Mouse (Mus musculus): ENCODE results near the gene Kctd6.

DNA sequence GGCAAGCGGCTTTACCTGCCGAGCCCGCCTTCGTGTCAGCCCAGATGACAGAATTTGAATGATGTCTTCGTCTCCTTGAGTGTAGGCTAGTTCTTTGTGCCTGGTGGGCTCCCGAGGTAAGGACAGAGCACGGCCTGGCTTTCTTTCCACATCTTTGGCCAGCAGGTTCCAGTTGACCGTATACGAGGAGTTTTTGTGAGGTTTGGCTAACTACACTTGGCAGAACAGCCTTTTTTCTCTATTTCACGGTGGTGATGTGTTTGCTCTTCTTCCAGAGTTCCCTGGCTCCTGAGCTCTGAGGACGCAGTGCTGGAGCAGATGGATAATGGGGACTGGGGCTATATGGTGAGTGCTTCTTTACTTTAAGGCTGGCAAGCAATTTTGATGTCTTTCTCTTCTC, 5.9 kb downstream of the Kctd6 start:
- TF ChIP-seq CTCF (IDR thresholded peaks at IDR 0.05; ENCODE audit: insufficient read depth, low read depth, low read length) = no peak
- no peak for TF ChIP-seq POLR2A (IDR thresholded peaks at IDR 0.05; ENCODE audit: insufficient read depth, low read depth, low read length)
